ENCODE assay signal across 8 mouse cellular contexts in genomic region chr5:31596481-31597429, GRCm38 (mm10). TPM values are rescaled to one million over a fixed set of nuclear protein-coding genes. Genes with fewer than 3 reads are reported as not detected.
DNase-seq lines count a peak whose midpoint lies in the region; ATAC-seq and TF ChIP-seq lines count a peak whose summit lies in the region.

Gene Mrpl33, plus strand, starts transcription at chr5:31596935.

- H3K27me3 ChIP-seq in heart, embryonic 16.5 days (ENCODE audit: control insufficient read depth, insufficient read depth, low read length), result no peaks in the 10 kb centered on the region
- no peaks in the 10 kb centered on the region for H3K27me3 ChIP-seq in neural tube, embryonic 14.5 days (ENCODE audit: control insufficient read depth, insufficient read depth, low read length)

- peak; percentile 50 for ATAC-seq in heart, embryonic 16.5 days (replicated peaks; ENCODE audit: extremely low read depth, insufficient read depth, low FRiP score)
- no peak for ATAC-seq in neural tube, embryonic 14.5 days (ENCODE audit: low read depth)

- H3K9me3 ChIP-seq in heart, embryonic 16.5 days (replicated peaks; ENCODE audit: control insufficient read depth, low read length), result no peaks in the 10 kb centered on the region
- no peaks in the 10 kb centered on the region for H3K9me3 ChIP-seq in neural tube, embryonic 14.5 days (ENCODE audit: control insufficient read depth, low read length)

- peak within 1 kb of the TSS; percentile 55 for H3K4me3 ChIP-seq in heart, embryonic 16.5 days (ENCODE audit: low read length)
- H3K4me3 ChIP-seq in neural tube, embryonic 14.5 days (ENCODE audit: low read depth, low read length), result peak within 1 kb of the TSS; percentile 20

- H3K9ac ChIP-seq in heart, embryonic 16.5 days (ENCODE audit: low read length), result peak within 1 kb of the TSS; percentile 75
- peak within 1 kb of the TSS; percentile 22; the same call in 1 of the 2 replicates for H3K9ac ChIP-seq in neural tube, embryonic 14.5 days (replicated peaks; ENCODE audit: low read depth, low read length)

- peak within 1 kb of the TSS; percentile 85 for H3K4me2 ChIP-seq in heart, embryonic 16.5 days (ENCODE audit: low read depth, low read length)
- peak within 1 kb of the TSS; percentile 49 for H3K4me2 ChIP-seq in neural tube, embryonic 14.5 days (ENCODE audit: low read depth, low read length)

- TF ChIP-seq CTCF in brain, embryonic 14.5 days (IDR thresholded peaks at IDR 0.05; ENCODE audit: borderline replicate concordance, extremely low read depth, insufficient read depth, insufficient read length), result peak; percentile 26; the same call in 1 of the 2 replicates

- no peaks in the 10 kb centered on the region for H3K36me3 ChIP-seq in heart, embryonic 16.5 days (ENCODE audit: control insufficient read depth, insufficient read depth)
- no peaks in the 10 kb centered on the region for H3K36me3 ChIP-seq in neural tube, embryonic 14.5 days (ENCODE audit: control insufficient read depth, insufficient read depth, low read length)

- no peak for TF ChIP-seq POLR2A in brain, embryonic 14.5 days (IDR thresholded peaks at IDR 0.05; ENCODE audit: borderline replicate concordance, extremely low read depth, insufficient read depth, insufficient read length, poor library complexity, severe bottlenecking)

- H3K4me1 ChIP-seq in heart, embryonic 16.5 days (ENCODE audit: control insufficient read depth, insufficient read depth, low read length), result peaks cover 12% of the 10 kb centered on the region
- H3K4me1 ChIP-seq in neural tube, embryonic 14.5 days (ENCODE audit: control insufficient read depth, insufficient read depth, low read length), result no peaks in the 10 kb centered on the region

- peak within 1 kb of the TSS; percentile 36 for H3K27ac ChIP-seq in heart, embryonic 16.5 days (ENCODE audit: low read length)
- H3K27ac ChIP-seq in neural tube, embryonic 14.5 days (ENCODE audit: low read depth, low read length), result no peak within 1 kb of the TSS

- DNase-seq in ES-CJ7 (ENCODE audit: low read depth, low spot score), result peak; percentile 79
- DNase-seq in brain, embryonic 14.5 days (ENCODE audit: low read depth), result peak; percentile 56
- DNase-seq in fibroblast of lung, adult 2 months (ENCODE audit: low read depth), result peak; percentile 59
- peak; percentile 45 to 68 for DNase-seq in kidney, postnatal 4 days
- peak; percentile 74 to 85 for DNase-seq in lung, adult 18-20 months
- peak; percentile 77 for DNase-seq in thymus, postnatal 0 days (ENCODE audit: low spot score)

- 7% methylated on average over 26 of the region's 26 CpGs for WGBS in heart, embryonic 16.5 days
- 11% methylated on average over 26 of the region's 26 CpGs for WGBS in neural tube, embryonic 14.5 days

RNA-seq across cellular contexts. Expression of gene Mrpl33, which starts in this region (rescaled TPM):
- polyA plus RNA-seq in brain, embryonic 14.5 days (2012; rRNA removed), result 71.0 and 82.5 TPM in 2 replicates
- 382 and 409 TPM in 2 replicates for polyA plus RNA-seq in heart, embryonic 16.5 days (2015; fragmentation: Nextera tagmentation; extraction: Ambion mirVana)
- 189 and 200 TPM in 2 replicates for polyA plus RNA-seq in neural tube, embryonic 14.5 days (2014; fragmentation: Nextera tagmentation; extraction: Ambion mirVana)
- 425 and 428 TPM in 2 replicates for polyA plus RNA-seq in thymus, postnatal 0 days (2015; fragmentation: Nextera tagmentation; extraction: Ambion mirVana)
